Mouse (Mus musculus) thymus, adult 2 months (tissue): ENCODE data around the gene Cyp51.

Experiments used
- CTCF ChIP-seq: fragments of 200-500 bp; IDR thresholded peaks from 2 replicates; pipeline ENCODE4 v1.5.1; 2012; ENCODE audit warnings: mild to moderate bottlenecking, control low read depth, low read length, moderate library complexity, borderline replicate concordance; ENCODE audit not compliant: control insufficient read depth, poor library complexity, insufficient read depth; ENCODE audit errors: extremely low read depth
- POLR2A ChIP-seq: fragments of 200-500 bp; IDR thresholded peaks from 2 replicates; pipeline ENCODE4 v1.6.1; 2012; ENCODE audit warnings: mild to moderate bottlenecking, low read length, control low read depth, moderate library complexity; ENCODE audit not compliant: control insufficient read depth, poor library complexity, insufficient read depth; ENCODE audit errors: extremely low read depth

DNA sequence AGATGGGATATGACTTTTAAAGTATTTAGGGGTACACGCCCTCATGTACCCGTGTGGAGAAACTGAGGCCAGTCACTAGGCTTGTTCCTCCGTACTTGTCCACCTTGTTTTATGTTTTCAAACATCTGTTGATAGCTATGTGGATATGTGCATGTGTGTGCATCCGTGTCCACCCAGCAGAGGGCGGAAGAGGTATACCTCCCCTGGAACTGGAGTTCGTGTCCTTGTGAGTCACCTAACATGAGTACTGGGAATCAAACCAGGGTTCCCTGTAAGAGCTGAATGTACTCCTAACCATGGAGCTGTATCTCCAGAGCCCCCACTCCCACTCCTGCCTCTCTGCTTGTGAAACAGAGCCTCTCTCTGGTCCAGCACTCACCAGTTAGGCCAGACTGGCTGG, 64.2 kb downstream of the Cyp51 start:
- TF ChIP-seq CTCF (no peak), POLR2A (no peak)
